Mouse (Mus musculus) thymus, adult 2 months (tissue): ENCODE data around the gene Hscb.

Experiments used
- CTCF ChIP-seq: fragments of 200-500 bp; IDR thresholded peaks from 2 replicates; pipeline ENCODE4 v1.5.1; 2012; ENCODE audit warnings: mild to moderate bottlenecking, control low read depth, low read length, moderate library complexity, borderline replicate concordance; ENCODE audit not compliant: control insufficient read depth, poor library complexity, insufficient read depth; ENCODE audit errors: extremely low read depth
- POLR2A ChIP-seq: fragments of 200-500 bp; IDR thresholded peaks from 2 replicates; pipeline ENCODE4 v1.6.1; 2012; ENCODE audit warnings: mild to moderate bottlenecking, low read length, control low read depth, moderate library complexity; ENCODE audit not compliant: control insufficient read depth, poor library complexity, insufficient read depth; ENCODE audit errors: extremely low read depth

DNA sequence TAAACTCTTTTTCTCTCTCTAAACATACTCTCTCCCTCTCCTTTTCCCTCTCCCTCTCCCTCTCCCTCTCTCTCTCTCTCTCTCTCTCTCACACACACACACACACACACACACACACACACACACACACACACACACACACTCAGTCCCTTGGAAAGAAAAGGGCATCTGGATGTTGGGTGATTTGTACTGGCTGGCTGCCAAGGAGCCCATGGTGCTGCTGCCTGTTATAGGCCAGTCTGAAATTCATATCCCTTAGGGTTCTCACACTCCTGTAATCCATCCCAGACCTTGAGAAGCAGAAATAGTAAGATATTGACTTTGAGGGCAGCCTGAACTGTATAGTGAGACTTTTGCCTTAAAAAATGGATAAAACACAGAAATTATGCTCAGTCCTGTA lies 35.1 kb upstream of the Hscb start:
- no peak for TF ChIP-seq POLR2A
- no peak for TF ChIP-seq CTCF
